Mouse (Mus musculus) right cerebral cortex, adult 18-20 months (tissue): Measurements from ENCODE around the gene Cend1.
"Not testable (repeated sequence)": the region's sequence is repeated elsewhere in the genome, so short reads cannot be mapped to it uniquely, and the experiment has no call there.

ENCODE experiments used
- DNase-seq: peaks from one replicate; pipeline ENCODE4 v3.0.0; 2022; ENCODE audit warnings: mixed read lengths

The Cend1 gene

GRCm38 (mm10) chr7:141426948-141427730 lies 2.2 kb downstream of the Cend1 start:
- no peak for DNase-seq

- no peak for DNase-seq
Measured at GRCm38 (mm10) chr7:141423811-141424210, 5.5 kb downstream of the Cend1 start.

DNA sequence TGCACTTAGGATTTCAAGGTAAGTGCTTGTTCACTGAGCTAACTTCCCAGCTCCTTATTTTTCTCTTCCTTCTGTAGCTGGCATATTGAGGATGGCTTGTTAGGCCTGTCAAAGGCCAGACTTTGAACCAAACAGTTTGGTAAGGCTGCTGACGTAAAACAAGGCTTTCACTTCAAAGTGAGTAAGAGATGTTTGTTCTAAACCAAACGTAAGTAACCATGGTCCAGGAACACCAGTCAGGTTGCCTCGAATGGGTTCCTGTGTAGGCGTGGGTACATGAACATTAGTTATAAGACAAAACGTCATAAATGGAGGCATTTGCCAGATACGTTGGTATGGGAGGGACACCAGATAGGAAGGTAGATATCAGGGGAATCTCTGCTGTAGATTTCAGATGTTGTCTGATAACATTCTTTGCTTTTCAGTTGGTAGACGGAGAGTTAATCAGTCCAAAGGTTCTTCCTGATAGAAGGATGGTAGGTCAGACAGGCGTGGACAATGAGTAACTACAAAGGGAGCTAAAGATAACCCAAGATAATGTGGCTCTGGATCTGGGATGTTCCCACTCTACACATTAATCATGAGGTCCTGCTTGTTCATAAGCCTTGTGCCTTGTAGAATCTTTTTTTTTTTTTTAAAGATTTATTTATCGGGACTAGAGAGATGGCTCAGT lies 9.1 kb downstream of the Cend1 start:
- no peak for DNase-seq

DNA sequence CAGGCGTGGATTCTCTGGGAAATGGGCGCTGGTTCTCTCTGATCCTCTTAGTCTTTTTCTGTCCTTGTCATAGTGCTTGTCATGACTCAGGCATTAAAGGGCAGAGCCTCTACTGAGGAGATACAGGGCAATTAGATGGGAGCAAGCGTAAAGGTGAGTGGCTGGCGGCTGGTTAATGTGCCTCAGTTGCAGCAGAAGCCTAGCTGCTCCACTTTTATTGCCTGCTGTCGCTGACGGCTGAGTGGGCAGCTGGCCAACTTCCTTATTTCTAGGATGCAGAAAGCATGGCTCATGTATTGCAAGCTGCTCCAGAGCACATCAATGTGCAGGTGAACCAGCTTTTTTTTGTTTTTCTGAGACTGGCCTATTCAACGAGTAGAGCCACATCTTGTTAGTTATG lies 10.3 kb downstream of the Cend1 start:
- DNase-seq, result no peak

DNA sequence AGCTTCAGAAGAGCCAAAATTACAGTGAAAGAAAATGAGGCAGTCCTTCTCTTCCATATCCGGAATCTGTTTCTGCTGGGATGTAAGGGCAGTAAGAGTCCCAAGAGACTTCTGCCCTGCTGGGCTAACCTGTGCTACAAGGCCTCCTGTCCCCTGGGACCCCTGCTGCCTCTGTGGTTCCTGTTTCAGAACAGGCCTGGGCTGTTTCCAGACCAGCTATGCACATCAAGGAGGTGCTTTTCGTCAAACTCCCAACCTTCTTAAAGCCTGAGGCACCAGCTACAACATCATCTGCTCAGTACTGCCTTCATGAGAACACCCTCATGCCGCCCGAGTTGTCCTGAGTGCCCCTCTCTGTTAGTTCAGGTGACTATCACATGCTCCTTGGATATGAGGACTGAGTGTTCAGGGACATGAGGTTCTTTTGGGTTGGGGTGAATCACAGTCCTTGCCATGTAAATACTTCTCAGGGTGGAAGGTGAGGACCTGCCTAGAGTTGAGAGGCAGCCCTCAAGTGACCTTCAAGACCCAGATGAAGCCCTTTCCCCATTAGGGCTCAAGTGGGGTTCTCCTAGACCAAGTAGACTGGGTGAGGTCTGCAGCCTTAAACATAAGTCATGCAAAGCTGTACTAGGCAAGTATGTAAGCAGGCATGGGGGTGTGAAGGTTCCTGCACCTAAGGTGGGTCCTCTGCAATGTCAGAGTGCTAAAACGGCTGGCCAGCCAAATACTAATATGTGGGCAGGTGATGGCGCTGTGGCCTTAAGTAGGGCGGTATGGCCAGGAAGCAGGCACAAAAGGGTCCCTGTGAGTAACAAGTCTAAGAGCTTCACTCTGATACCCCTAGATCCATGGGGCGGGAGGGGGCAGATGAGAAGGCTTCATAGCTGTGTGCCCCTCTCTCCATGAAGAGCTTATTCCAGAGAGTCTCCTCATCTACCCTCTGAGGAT lies 11.3 kb downstream of the Cend1 start:
- no peak for DNase-seq

DNA sequence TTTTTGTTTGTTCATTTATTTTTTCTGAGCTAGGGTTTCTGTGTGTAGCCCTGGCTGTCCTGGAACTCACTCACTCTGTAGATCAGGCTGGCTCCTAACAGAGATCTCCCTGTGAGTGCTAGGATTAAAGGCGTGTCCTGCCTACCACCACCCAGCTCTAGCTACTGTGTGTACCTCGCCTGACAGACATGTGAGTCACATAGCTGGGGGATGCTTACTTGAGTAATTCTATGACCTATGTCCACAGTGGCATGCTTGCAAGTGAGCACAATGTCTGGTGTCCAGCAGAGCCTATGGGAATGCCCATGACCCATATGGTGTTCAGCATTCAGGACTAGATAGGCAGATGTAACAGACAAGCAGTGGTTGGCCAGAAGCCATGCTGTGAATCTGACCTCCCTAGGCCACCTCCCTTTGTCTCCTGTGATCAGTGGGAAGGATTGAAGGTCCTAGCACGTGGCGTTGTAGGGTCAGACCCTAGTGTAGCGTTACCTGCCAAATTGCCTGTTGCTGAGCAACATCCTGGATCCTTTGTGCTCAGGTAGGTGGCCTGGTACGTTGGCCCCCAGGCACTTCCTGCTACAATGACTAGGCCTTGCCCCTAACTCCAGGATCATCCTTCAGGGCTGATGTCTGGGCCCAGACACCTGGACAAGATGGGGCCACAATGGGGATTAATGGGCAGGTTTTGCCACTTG lies 13.0 kb downstream of the Cend1 start:
- no peak for DNase-seq

DNA sequence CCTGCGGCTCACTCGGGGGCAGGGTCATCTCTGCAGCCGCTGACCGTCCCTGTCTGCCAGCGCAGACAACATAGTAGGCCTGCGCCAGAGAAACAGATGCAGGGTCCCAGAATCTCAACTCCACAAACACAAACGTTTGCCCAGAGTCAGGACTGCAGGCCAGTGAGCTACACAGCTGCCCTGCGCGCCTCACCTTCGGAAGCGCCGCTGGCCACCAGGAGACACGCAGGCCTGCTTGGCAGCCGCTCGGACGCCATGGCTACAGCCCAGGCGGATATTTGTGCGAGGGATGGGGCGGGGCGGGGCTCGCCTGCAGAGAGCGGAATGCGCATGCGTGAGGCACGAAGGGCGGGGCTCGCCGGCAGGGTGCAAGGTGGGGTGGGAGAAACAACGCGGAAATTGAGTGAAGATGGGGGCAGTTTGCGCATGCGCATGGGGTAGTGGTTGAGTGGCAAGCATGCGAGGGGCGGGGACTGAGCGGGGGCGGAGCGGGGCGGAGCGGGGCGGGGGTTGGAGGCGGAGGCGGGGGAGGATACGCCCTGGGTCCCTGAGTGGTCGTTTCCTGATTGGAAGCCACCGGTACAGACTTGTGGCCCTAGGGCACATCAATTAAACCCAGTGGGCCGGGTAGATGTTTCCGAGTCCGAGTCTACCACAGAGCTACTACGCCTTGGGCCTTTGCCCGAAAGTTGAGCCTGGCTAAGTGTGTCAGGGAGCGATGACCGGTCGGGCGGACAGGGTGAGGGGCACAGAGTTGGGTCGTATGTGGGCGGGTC lies 15.3 kb downstream of the Cend1 start, which contains the start of gene Gatd1:
TSS of gene Gatd1 (minus strand) at position 328 of the 776 bp plus-strand sequence.
- DNase-seq, result peak; percentile 99

DNA sequence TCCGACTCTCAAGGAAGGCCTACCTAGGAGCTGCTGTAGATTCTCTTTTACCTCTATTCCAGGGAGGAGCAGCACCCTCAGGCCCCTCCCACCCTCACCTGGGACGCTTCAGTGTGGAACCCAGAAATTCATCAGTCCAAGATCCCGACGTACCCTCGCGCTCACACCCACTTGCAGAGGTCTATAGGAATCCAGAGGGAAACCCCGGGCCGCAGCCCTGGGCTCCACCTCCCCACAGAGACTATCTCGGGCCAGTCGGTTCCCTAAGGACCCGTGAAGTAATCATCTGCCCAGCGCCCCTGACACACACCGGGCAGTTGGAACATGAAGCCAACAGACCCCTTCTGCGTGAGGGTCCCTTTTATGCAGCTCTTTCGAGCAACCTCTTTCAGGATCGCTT lies 16.0 kb downstream of the Cend1 start:
- no peak for DNase-seq

DNA sequence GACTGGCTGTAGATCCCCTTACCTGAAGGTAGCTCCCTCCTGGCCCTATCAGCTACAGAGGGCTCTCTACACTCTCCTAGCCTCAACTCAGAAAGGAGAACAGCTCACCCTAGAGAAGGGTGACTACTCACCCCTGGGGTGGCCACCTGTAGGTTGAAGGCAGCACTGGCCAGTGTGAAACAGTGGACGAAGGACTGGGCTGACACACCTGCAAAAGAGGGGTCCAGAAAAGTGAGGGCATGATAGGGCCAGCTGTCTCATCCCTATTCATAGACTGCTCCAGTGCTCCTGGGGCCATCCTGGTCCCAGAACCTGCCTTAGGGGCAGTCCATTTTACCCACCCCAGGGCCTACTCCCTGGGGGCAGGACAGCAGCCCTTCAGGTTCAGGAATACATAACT lies 17.6 kb downstream of the Cend1 start:
- DNase-seq, result no peak

- DNase-seq, result no peak
Measured at GRCm38 (mm10) chr7:141410631-141411030, 18.7 kb downstream of the Cend1 start.

GRCm38 (mm10) chr7:141408833-141409232 lies 20.5 kb downstream of the Cend1 start:
- peak; percentile 86 for DNase-seq

DNA sequence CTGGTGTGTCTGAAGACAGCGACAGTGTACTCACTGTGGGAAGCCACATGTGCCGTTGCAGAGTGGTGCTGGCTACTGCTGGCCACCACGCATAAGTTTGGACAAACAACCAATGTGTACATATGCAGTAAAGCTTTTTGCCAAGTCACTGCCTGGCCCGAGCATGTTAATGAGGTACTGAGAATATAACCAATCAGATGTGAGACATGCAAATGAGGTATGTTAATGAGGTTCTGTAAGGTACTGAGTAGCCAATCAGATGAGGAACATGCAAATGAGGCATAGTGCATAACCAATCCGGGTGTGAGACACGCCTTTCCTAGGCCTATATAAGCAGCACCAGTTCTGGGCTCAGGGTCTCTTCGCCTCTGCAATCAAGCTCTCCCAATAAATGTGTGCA lies 21.6 kb downstream of the Cend1 start:
- DNase-seq, result not testable (repeated sequence)

DNA sequence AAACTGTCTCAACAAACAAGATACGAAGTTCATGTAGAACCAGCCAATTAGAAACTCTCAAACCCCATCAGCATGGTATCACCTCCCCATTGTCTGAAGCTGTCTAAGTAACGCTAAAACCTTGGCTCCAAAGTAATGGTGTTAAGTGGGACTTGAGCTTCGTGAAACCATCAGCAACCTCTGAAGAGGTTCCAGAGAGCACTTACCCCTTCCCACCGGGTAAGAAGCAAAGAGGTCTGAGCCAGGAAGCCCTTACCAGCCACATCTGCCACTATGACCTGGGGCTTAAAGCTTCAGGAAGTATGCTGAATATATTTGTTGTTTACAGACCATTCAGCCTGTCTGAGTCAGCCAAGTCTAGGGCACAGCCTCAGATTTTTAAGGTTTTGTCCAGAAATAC lies 23.8 kb downstream of the Cend1 start:
- no peak for DNase-seq

GRCm38 (mm10) chr7:141403305-141403704 lies 26.0 kb downstream of the Cend1 start:
- DNase-seq, result no peak

DNA sequence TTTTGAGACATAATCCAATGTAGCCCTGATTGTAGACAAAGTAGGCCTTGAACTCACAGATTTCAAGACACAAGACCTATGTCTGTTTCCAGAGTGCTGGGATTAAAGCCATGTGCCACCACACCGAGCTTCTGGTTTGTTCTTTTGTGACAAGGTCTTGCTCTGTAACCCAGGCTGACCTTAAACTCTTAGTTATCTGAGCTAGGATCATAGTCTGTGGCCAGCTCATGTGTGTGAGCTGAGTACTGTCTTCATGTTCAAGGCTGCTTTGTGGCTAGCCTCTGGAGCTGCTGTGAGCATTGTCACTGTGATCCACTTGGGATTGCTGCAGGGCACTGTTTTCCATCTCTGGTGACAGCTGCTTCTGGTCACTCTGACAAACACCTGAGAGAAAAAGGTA lies 33.9 kb downstream of the Cend1 start:
- DNase-seq, result no peak

DNA sequence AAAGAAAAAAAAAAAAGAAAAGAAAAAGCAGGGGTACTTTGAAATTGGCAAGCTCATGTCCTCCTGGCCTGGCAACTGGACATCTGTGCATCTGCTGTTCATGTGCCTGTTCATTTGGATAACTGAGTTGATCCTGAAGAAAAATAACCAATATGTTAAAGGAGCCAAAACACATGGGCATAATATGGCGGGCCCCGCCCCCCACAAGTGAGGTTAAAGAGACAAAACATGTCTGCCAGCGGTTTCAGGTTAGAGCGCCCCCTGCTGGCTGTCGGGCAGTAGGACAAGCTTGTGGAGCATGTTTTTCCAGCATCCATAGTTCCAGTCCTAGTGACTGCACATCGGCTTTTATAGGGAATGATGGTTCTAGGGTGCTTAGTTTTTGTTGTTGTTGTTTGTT lies 34.5 kb downstream of the Cend1 start:
- DNase-seq, result no peak

GRCm38 (mm10) chr7:141394158-141394557 lies 35.1 kb downstream of the Cend1 start:
- DNase-seq, result no peak

GRCm38 (mm10) chr7:141392552-141393222 lies 36.6 kb downstream of the Cend1 start:
- DNase-seq, result no peak

GRCm38 (mm10) chr7:141391625-141392551 lies 37.4 kb downstream of the Cend1 start, which contains the start of gene Taldo1:
Taldo1 (plus strand) TSS chr7:141392199.
- peak; percentile 97 for DNase-seq
